Mouse (Mus musculus) myocyte (in vitro differentiated cells): ENCODE measurements around the gene Man2c1. TPM values are rescaled to one million over a fixed set of nuclear protein-coding genes. Genes with fewer than 3 reads are reported as not detected.

Source experiments
- H3K27me3 ChIP-seq: one replicate; pipeline ENCODE4 v1.6.1; 2011; ENCODE audit not compliant: control insufficient read depth, insufficient read depth, insufficient read length
- H3K36me3 ChIP-seq: one replicate; pipeline ENCODE4 v1.6.1; 2011; ENCODE audit not compliant: control insufficient read depth, insufficient read depth
- H3K4me2 ChIP-seq: one replicate; pipeline ENCODE4 v1.6.1; 2011; ENCODE audit warnings: low read depth, control low read depth
- H3K4me3 ChIP-seq: one replicate; pipeline ENCODE4 v1.5.1; 2011; ENCODE audit warnings: mild to moderate bottlenecking, control low read depth, moderate library complexity
- H3K79me2 ChIP-seq: one replicate; pipeline ENCODE4 v1.6.1; 2011; ENCODE audit not compliant: control insufficient read depth, insufficient read depth
- H3ac ChIP-seq: one replicate; pipeline ENCODE4 v1.6.1; 2011; ENCODE audit not compliant: control insufficient read depth, insufficient read length
- CEBPB ChIP-seq: IDR thresholded peaks from 2 replicates; pipeline ENCODE4 v1.6.1; 2011; ENCODE audit warnings: mild to moderate bottlenecking, moderate library complexity; ENCODE audit not compliant: poor library complexity, insufficient read depth, severe bottlenecking
- E2F4 ChIP-seq: IDR thresholded peaks from one replicate; pipeline ENCODE4 v1.6.1; 2011; ENCODE audit warnings: mild to moderate bottlenecking, control low read depth, moderate library complexity; ENCODE audit not compliant: insufficient read depth
- MAX ChIP-seq: IDR thresholded peaks from one replicate; pipeline ENCODE4 v1.6.1; 2011; ENCODE audit warnings: low read depth, mild to moderate bottlenecking, control low read depth
- MYOD1 ChIP-seq, 3 experiments: IDR thresholded peaks; one replicate each; pipeline ENCODE4 v1.6.1; 2011; ENCODE audit warnings: control low read depth in 2 of 3, low read depth in 2 of 3, mild to moderate bottlenecking in 2 of 3, moderate library complexity in 1 of 3; ENCODE audit not compliant: insufficient read length in 2 of 3, control insufficient read depth in 1 of 3
- MYOG ChIP-seq, 3 experiments: IDR thresholded peaks; one replicate each; pipeline ENCODE4 v1.6.1; 2011; ENCODE audit warnings: control low read depth in 2 of 3, low read depth in 2 of 3, mild to moderate bottlenecking in 2 of 3; ENCODE audit not compliant: insufficient read length in 2 of 3, control insufficient read depth in 1 of 3, insufficient read depth in 1 of 3
- POLR2A ChIP-seq: IDR thresholded peaks from one replicate; pipeline ENCODE4 v1.6.1; 2011; ENCODE audit warnings: low read depth, mild to moderate bottlenecking, control low read depth, moderate library complexity; ENCODE audit not compliant: insufficient read length
- POLR2AphosphoS2 ChIP-seq: IDR thresholded peaks from one replicate; pipeline ENCODE4 v1.6.1; 2011; ENCODE audit warnings: low read depth, control low read depth; ENCODE audit not compliant: insufficient read length
- REST ChIP-seq: IDR thresholded peaks from one replicate; pipeline ENCODE4 v1.6.1; 2011; ENCODE audit warnings: mild to moderate bottlenecking, control low read depth, moderate library complexity; ENCODE audit not compliant: insufficient read depth, insufficient read length
- SRF ChIP-seq: IDR thresholded peaks from one replicate; pipeline ENCODE4 v1.6.1; 2011; ENCODE audit warnings: low read depth; ENCODE audit not compliant: control insufficient read depth, insufficient read length
- TCF12 ChIP-seq: IDR thresholded peaks from one replicate; pipeline ENCODE4 v1.6.1; 2011; ENCODE audit warnings: mild to moderate bottlenecking, control low read depth; ENCODE audit not compliant: poor library complexity, insufficient read depth, severe bottlenecking
- TCF3 ChIP-seq: IDR thresholded peaks from one replicate; pipeline ENCODE4 v1.6.1; 2011; ENCODE audit warnings: low read depth, control low read depth; ENCODE audit not compliant: insufficient read length
- USF1 ChIP-seq: IDR thresholded peaks from one replicate; pipeline ENCODE4 v1.6.1; 2011; ENCODE audit warnings: low read depth, mild to moderate bottlenecking, control low read depth, moderate library complexity
- polyA plus RNA-seq: library from polyadenylated mRNA; unstranded; fragments of >200 nt; fragmentation: generic; extraction: Trizol; gene quantifications from one replicate; pipeline ENCODE4 v1.2.1, GENCODE M21; 2012; ENCODE audit warnings: missing spikeins

Man2c1 gene
- polyA plus RNA-seq, 1 experiment = 55.4 TPM

GRCm38 (mm10) chr9:57137246-57137645 lies 6.8 kb downstream of the Man2c1 start:
- no peak for TF ChIP-seq USF1
- TF ChIP-seq E2F4 = no peak
- TF ChIP-seq POLR2A = no peak
- TF ChIP-seq MYOD1 (IDR thresholded peaks at IDR 0.05; ENCODE audit: control insufficient read depth in 1 of 3, insufficient read length in 2 of 3, low read depth in 2 of 3) = no peak
- no peak for TF ChIP-seq REST
- no peak for TF ChIP-seq CEBPB
- no peak for TF ChIP-seq SRF
- no peak for TF ChIP-seq POLR2AphosphoS2
- TF ChIP-seq MAX = no peak
- no peak for TF ChIP-seq MYOG (IDR thresholded peaks at IDR 0.05; ENCODE audit: control insufficient read depth in 1 of 3, insufficient read depth in 1 of 3, insufficient read length in 2 of 3, low read depth in 2 of 3)
- no peak for TF ChIP-seq TCF3
- TF ChIP-seq TCF12 = no peak
- H3K79me2 ChIP-seq = no peaks in the 10 kb centered on the region
- no peaks in the 10 kb centered on the region for H3K27me3 ChIP-seq
- peaks cover 10% of the 10 kb centered on the region for H3K36me3 ChIP-seq
- H3ac ChIP-seq = no peak overlapping the region
- H3K4me3 ChIP-seq = no peak overlapping the region
- no peak overlapping the region for H3K4me2 ChIP-seq

- H3K79me2 ChIP-seq = no peaks in the 10 kb centered on the region
- H3K4me3 ChIP-seq = no peak overlapping the region
- no peak for TF ChIP-seq MYOD1 (IDR thresholded peaks at IDR 0.05; ENCODE audit: control insufficient read depth in 1 of 3, insufficient read length in 2 of 3, low read depth in 2 of 3)
- TF ChIP-seq MAX = no peak
- no peak for TF ChIP-seq SRF
- no peak for TF ChIP-seq TCF3
- TF ChIP-seq POLR2AphosphoS2 = no peak
- no peak overlapping the region for H3ac ChIP-seq
- H3K36me3 ChIP-seq = peaks cover 10% of the 10 kb centered on the region
- H3K27me3 ChIP-seq = no peaks in the 10 kb centered on the region
- H3K4me2 ChIP-seq = no peak overlapping the region
These were observed 7.3 kb downstream of the Man2c1 start for GRCm38 (mm10) chr9:57137777-57138176.

GRCm38 (mm10) chr9:57138507-57138906 lies 8.0 kb downstream of the Man2c1 start:
- Histone ChIP-seq H3K36me3 (peaks cover 10% of the 10 kb centered on the region), H3K4me3 (no peak overlapping the region), H3K4me2 (no peak overlapping the region), H3K79me2 (no peaks in the 10 kb centered on the region), H3ac (no peak overlapping the region), H3K27me3 (no peaks in the 10 kb centered on the region)
- no peak for TF ChIP-seq SRF
- TF ChIP-seq USF1 = no peak
- TF ChIP-seq POLR2AphosphoS2 = no peak
- no peak for TF ChIP-seq CEBPB
- TF ChIP-seq MYOG (IDR thresholded peaks at IDR 0.05; ENCODE audit: control insufficient read depth in 1 of 3, insufficient read depth in 1 of 3, insufficient read length in 2 of 3, low read depth in 2 of 3) = no peak
- no peak for TF ChIP-seq POLR2A
- TF ChIP-seq TCF12 = no peak
- TF ChIP-seq MAX = no peak
- TF ChIP-seq REST = no peak
- TF ChIP-seq TCF3 = no peak

GRCm38 (mm10) chr9:57139110-57139509 lies 8.6 kb downstream of the Man2c1 start:
- H3ac ChIP-seq = no peak overlapping the region
- H3K36me3 ChIP-seq = peaks cover 10% of the 10 kb centered on the region
- no peak overlapping the region for H3K4me2 ChIP-seq
- TF ChIP-seq SRF = no peak
- no peak overlapping the region for H3K4me3 ChIP-seq
- no peaks in the 10 kb centered on the region for H3K27me3 ChIP-seq
- no peaks in the 10 kb centered on the region for H3K79me2 ChIP-seq

GRCm38 (mm10) chr9:57139571-57139970 lies 9.1 kb downstream of the Man2c1 start:
- no peaks in the 10 kb centered on the region for H3K27me3 ChIP-seq
- H3K36me3 ChIP-seq = peaks cover 10% of the 10 kb centered on the region

More at GRCm38 (mm10) chr9:57139571-57139970, 9.1 kb downstream of the Man2c1 start:
- Histone ChIP-seq H3K4me3 (no peak overlapping the region), H3K79me2 (no peaks in the 10 kb centered on the region), H3ac (no peak overlapping the region), H3K4me2 (no peak overlapping the region)
- TF ChIP-seq SRF (no peak), MAX (no peak), TCF12 (no peak), MYOD1 (IDR thresholded peaks at IDR 0.05; ENCODE audit: control insufficient read depth in 1 of 3, insufficient read length in 2 of 3, low read depth in 2 of 3) (no peak), USF1 (no peak), POLR2AphosphoS2 (no peak), MYOG (IDR thresholded peaks at IDR 0.05; ENCODE audit: control insufficient read depth in 1 of 3, insufficient read depth in 1 of 3, insufficient read length in 2 of 3, low read depth in 2 of 3) (no peak), REST (no peak), E2F4 (no peak), CEBPB (no peak), POLR2A (no peak), TCF3 (no peak)
